Mouse (Mus musculus): ENCODE measurements around the gene Kat2a. TPM values are rescaled to one million over a fixed set of nuclear protein-coding genes. Genes with fewer than 3 reads are reported as not detected.

Kat2a gene
- polyA plus RNA-seq, 1 experiment: 56.4 TPM

DNA sequence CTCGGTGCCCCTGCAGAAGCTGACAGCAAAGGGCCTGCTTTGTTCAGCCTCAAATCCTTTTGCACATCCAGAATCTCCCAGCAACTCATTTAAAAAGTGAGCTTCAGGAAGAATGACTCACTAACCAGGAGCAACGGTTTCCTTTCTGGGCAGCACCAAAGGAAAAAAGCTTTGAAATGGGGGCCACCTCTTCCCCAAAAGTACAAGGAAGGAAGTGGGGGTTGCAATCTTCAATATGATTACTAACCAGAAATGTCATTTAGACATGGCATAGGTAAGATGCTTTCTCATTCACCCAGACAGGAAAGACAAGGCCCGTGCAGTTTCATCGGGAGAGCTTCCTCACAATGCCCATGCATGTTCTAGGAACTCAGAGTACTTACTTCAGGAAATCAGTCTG is 9.0 kb upstream of the Kat2a start:
- TF ChIP-seq POLR2A (IDR thresholded peaks at IDR 0.05; ENCODE audit: control insufficient read depth, extremely low read depth, insufficient read depth, low read length, poor library complexity) (no peak), CTCF (IDR thresholded peaks at IDR 0.05; ENCODE audit: borderline replicate concordance, control insufficient read depth, extremely low read depth, insufficient read depth, low read length, poor library complexity) (no peak)
- H3K4me1 ChIP-seq (replicated peaks; ENCODE audit: control insufficient read depth, insufficient read depth, low read length): peaks cover 37% of the 10 kb centered on the region
- 8% methylated on average over 4 of the region's 4 CpGs for WGBS
- H3K4me3 ChIP-seq (ENCODE audit: control insufficient read depth, insufficient read depth, low read length): no peak overlapping the region
- H3K27me3 ChIP-seq (ENCODE audit: control insufficient read depth, insufficient read depth, low read length): no peaks in the 10 kb centered on the region
- DNase-seq: no peak
- H3K36me3 ChIP-seq (ENCODE audit: control insufficient read depth, insufficient read depth, low read length): peaks cover 30% of the 10 kb centered on the region
- H3K27ac ChIP-seq (ENCODE audit: control insufficient read depth, insufficient read depth, low read length): no peak overlapping the region

DNA sequence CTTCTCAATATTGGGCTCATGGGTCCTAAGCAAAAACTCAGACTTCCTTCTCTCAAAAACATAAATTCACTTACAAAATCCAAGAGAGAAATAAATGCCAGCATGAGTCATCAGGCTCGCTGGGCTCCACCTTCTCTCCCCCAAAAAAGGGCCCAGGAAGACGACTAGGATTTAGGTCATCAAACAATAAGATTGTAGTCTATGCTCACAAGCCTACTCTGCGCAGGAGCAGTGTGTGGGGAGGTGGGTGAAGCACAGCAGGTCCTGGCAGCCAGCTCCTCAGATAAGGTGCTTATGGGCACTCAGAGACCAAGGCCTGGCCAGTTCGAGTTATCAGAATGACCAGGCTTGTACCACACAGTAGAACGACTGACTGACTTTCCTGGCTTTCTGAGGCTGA is 8.1 kb upstream of the Kat2a start:
- H3K4me3 ChIP-seq (ENCODE audit: control insufficient read depth, insufficient read depth, low read length): no peak overlapping the region

DNA sequence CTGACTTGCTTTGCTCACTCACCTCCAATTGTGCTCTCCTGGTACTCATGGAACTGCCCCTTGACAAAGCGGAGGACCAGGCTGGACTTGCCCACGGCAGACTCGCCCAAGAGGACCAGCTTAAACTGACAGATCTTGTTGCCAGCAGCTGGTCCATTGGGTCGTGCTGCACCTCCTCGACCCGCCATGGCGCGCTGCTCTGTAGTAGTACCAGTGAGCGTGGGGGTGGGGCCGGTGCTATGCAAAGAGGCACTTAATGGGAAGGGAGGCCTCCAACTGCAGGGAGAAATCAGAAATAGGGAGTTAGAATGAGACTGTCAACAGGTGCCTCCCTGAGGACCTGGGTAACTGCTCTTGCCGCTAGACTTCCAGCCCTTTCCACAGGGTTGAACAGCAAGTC is 7.6 kb upstream of the Kat2a start:
- Histone ChIP-seq H3K27me3 (ENCODE audit: control insufficient read depth, insufficient read depth, low read length) (no peaks in the 10 kb centered on the region), H3K36me3 (ENCODE audit: control insufficient read depth, insufficient read depth, low read length) (peaks cover 39% of the 10 kb centered on the region), H3K4me1 (replicated peaks; ENCODE audit: control insufficient read depth, insufficient read depth, low read length) (peaks cover 31% of the 10 kb centered on the region), H3K4me3 (ENCODE audit: control insufficient read depth, insufficient read depth, low read length) (no peak overlapping the region), H3K27ac (ENCODE audit: control insufficient read depth, insufficient read depth, low read length) (no peak overlapping the region)
- no peak for DNase-seq
- 91% methylated on average over 11 of the region's 11 CpGs for WGBS
- TF ChIP-seq POLR2A (IDR thresholded peaks at IDR 0.05; ENCODE audit: control insufficient read depth, extremely low read depth, insufficient read depth, low read length, poor library complexity) (no peak), CTCF (IDR thresholded peaks at IDR 0.05; ENCODE audit: borderline replicate concordance, control insufficient read depth, extremely low read depth, insufficient read depth, low read length, poor library complexity) (no peak)

More for the DNA sequence above, 8.1 kb upstream of the Kat2a start:
- TF ChIP-seq POLR2A (IDR thresholded peaks at IDR 0.05; ENCODE audit: control insufficient read depth, extremely low read depth, insufficient read depth, low read length, poor library complexity): no peak
- TF ChIP-seq CTCF (IDR thresholded peaks at IDR 0.05; ENCODE audit: borderline replicate concordance, control insufficient read depth, extremely low read depth, insufficient read depth, low read length, poor library complexity): no peak
- Histone ChIP-seq H3K27ac (ENCODE audit: control insufficient read depth, insufficient read depth, low read length) (no peak overlapping the region), H3K27me3 (ENCODE audit: control insufficient read depth, insufficient read depth, low read length) (no peaks in the 10 kb centered on the region), H3K36me3 (ENCODE audit: control insufficient read depth, insufficient read depth, low read length) (peaks cover 36% of the 10 kb centered on the region), H3K4me1 (replicated peaks; ENCODE audit: control insufficient read depth, insufficient read depth, low read length) (peaks cover 35% of the 10 kb centered on the region)
- WGBS: 54% methylated on average over 5 of the region's 5 CpGs
- DNase-seq: no peak

DNA sequence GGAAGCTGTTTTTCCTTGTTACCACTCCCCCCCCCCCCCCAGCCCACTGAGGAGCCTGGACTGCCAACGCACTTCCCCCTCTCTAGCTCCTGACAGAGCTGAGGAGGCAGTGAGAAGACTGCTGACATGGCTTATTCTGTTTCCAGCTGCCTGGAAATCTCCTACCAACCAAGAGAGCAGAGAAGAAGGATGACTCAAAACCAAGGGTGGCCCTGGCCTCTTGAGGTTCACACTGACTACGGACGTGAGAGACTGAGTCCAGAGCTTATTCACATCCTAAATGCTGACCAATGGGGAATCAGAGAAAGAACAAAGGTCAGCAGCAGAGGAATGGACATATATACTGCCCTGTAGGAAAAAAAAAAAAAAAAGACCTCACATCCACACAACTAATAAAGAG is 7.0 kb upstream of the Kat2a start:
- no peak overlapping the region for H3K4me3 ChIP-seq (ENCODE audit: control insufficient read depth, insufficient read depth, low read length)
- peaks cover 28% of the 10 kb centered on the region for H3K4me1 ChIP-seq (replicated peaks; ENCODE audit: control insufficient read depth, insufficient read depth, low read length)
- no peak for TF ChIP-seq POLR2A (IDR thresholded peaks at IDR 0.05; ENCODE audit: control insufficient read depth, extremely low read depth, insufficient read depth, low read length, poor library complexity)
- TF ChIP-seq CTCF (IDR thresholded peaks at IDR 0.05; ENCODE audit: borderline replicate concordance, control insufficient read depth, extremely low read depth, insufficient read depth, low read length, poor library complexity): no peak
- H3K36me3 ChIP-seq (ENCODE audit: control insufficient read depth, insufficient read depth, low read length): peaks cover 39% of the 10 kb centered on the region
- H3K27ac ChIP-seq (ENCODE audit: control insufficient read depth, insufficient read depth, low read length): no peak overlapping the region
- no peaks in the 10 kb centered on the region for H3K27me3 ChIP-seq (ENCODE audit: control insufficient read depth, insufficient read depth, low read length)
- 90% methylated on average over 3 of the region's 3 CpGs for WGBS
- no peak for DNase-seq

DNA sequence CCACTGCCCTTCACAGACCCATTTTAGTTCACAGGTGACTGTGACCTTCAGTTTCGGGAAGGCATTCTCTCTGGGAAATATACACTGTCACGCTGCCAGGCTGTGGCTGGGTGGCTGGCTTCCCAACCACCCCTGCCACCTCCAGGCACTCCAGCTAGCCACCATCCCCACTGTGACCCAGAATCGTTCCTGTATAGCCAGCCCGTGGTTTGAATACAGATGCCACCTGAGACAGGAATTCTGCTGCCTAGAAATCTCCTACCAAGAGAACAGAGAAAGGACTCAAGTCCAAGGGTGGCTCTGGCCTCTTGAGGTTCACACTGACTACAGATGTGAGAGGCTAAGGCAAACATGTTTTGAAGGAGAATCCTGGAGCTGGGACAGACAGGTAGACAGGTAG is 6.6 kb upstream of the Kat2a start:
- Histone ChIP-seq H3K27me3 (ENCODE audit: control insufficient read depth, insufficient read depth, low read length) (no peaks in the 10 kb centered on the region), H3K4me3 (ENCODE audit: control insufficient read depth, insufficient read depth, low read length) (no peak overlapping the region), H3K4me1 (replicated peaks; ENCODE audit: control insufficient read depth, insufficient read depth, low read length) (peaks cover 32% of the 10 kb centered on the region), H3K27ac (ENCODE audit: control insufficient read depth, insufficient read depth, low read length) (no peak overlapping the region), H3K36me3 (ENCODE audit: control insufficient read depth, insufficient read depth, low read length) (peaks cover 39% of the 10 kb centered on the region)
- no peak for DNase-seq
- WGBS: 87% methylated on average over 4 of the region's 4 CpGs
- TF ChIP-seq POLR2A (IDR thresholded peaks at IDR 0.05; ENCODE audit: control insufficient read depth, extremely low read depth, insufficient read depth, low read length, poor library complexity) (no peak), CTCF (IDR thresholded peaks at IDR 0.05; ENCODE audit: borderline replicate concordance, control insufficient read depth, extremely low read depth, insufficient read depth, low read length, poor library complexity) (no peak)

DNA sequence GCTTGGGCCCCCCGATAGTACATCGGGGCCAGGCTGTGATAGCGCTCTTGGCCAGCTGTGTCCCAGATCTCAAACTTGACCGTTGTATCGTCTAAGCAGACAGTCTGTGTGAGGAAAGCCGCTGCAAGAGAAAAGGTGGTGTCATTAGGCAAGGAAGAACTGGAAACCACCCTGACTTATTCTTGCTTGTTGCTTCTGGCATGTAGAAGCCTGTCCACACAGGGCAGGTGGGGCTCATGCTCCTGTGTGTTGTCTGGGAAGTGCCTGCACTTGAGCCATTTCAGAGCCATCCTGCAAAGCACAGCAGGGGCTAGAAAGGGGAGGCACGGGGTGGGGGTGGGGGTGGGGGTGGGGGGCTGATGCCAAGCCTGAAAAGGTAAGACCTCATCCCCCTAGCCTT is 6.2 kb upstream of the Kat2a start:
- Histone ChIP-seq H3K27me3 (ENCODE audit: control insufficient read depth, insufficient read depth, low read length) (no peaks in the 10 kb centered on the region), H3K36me3 (ENCODE audit: control insufficient read depth, insufficient read depth, low read length) (peaks cover 39% of the 10 kb centered on the region), H3K27ac (ENCODE audit: control insufficient read depth, insufficient read depth, low read length) (no peak overlapping the region), H3K4me3 (ENCODE audit: control insufficient read depth, insufficient read depth, low read length) (no peak overlapping the region), H3K4me1 (replicated peaks; ENCODE audit: control insufficient read depth, insufficient read depth, low read length) (peaks cover 35% of the 10 kb centered on the region)
- no peak for DNase-seq
- 95% methylated on average over 7 of the region's 7 CpGs for WGBS
- no peak for TF ChIP-seq POLR2A (IDR thresholded peaks at IDR 0.05; ENCODE audit: control insufficient read depth, extremely low read depth, insufficient read depth, low read length, poor library complexity)
- no peak for TF ChIP-seq CTCF (IDR thresholded peaks at IDR 0.05; ENCODE audit: borderline replicate concordance, control insufficient read depth, extremely low read depth, insufficient read depth, low read length, poor library complexity)

DNA sequence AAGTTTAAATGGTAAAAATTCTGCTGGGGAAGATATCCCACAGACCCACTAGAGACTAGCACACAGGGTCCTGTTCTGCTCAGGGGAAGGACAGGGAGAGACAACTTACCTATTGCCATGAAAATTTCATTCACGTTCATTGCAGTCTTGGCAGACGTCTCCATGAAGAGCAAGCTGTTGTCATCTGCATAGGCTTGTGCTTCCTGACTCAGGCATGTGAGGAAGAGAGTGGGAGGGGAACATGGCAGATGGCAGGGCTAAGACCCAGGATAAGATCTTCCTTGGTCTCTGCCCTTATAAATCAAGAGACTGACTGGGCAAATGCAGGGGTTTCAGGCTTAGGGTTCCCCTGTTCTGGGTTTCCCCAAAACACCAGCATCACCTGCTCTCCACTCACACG is 4.4 kb upstream of the Kat2a start:
- TF ChIP-seq POLR2A (IDR thresholded peaks at IDR 0.05; ENCODE audit: control insufficient read depth, extremely low read depth, insufficient read depth, low read length, poor library complexity): no peak
- TF ChIP-seq CTCF (IDR thresholded peaks at IDR 0.05; ENCODE audit: borderline replicate concordance, control insufficient read depth, extremely low read depth, insufficient read depth, low read length, poor library complexity): no peak
- H3K36me3 ChIP-seq (ENCODE audit: control insufficient read depth, insufficient read depth, low read length): peaks cover 39% of the 10 kb centered on the region
- H3K4me3 ChIP-seq (ENCODE audit: control insufficient read depth, insufficient read depth, low read length): no peak overlapping the region
- H3K27me3 ChIP-seq (ENCODE audit: control insufficient read depth, insufficient read depth, low read length): no peaks in the 10 kb centered on the region
- no peak for DNase-seq
- H3K4me1 ChIP-seq (replicated peaks; ENCODE audit: control insufficient read depth, insufficient read depth, low read length): peaks cover 38% of the 10 kb centered on the region
- 94% methylated on average over 3 of the region's 3 CpGs for WGBS
- H3K27ac ChIP-seq (ENCODE audit: control insufficient read depth, insufficient read depth, low read length): no peak overlapping the region

Measured in thymus, adult 2 months (tissue).